Mouse (Mus musculus) fat pad, adult 2 months (tissue): ENCODE data around the gene Zfp664.

Experiments
- DNase-seq: peaks from one replicate; pipeline ENCODE4 v3.0.0-alpha.2; 2011; ENCODE audit warnings: low read depth, low spot score; ENCODE audit errors: extremely low read depth

Gene Zfp664

GRCm38 (mm10) chr5:124862013-124862866 lies at the start of gene Zfp664, which contains the start of gene Ccdc92:
Gene Zfp664, plus strand, starts transcription at chr5:124862691.
Gene Ccdc92, minus strand, starts transcription at chr5:124862424.
- DNase-seq: peak; percentile 50

- no peak for DNase-seq
Measured at GRCm38 (mm10) chr5:124814797-124815196, 47.7 kb upstream of the Zfp664 start.

- no peak for DNase-seq
Measured at GRCm38 (mm10) chr5:124817050-124817449, 45.4 kb upstream of the Zfp664 start.

GRCm38 (mm10) chr5:124822128-124822894 lies 40.2 kb upstream of the Zfp664 start:
- no peak for DNase-seq

- DNase-seq: no peak
Measured at GRCm38 (mm10) chr5:124830331-124830730, 32.2 kb upstream of the Zfp664 start.

GRCm38 (mm10) chr5:124835218-124835617 lies 27.3 kb upstream of the Zfp664 start:
- DNase-seq: no peak

- DNase-seq: no peak
Measured at GRCm38 (mm10) chr5:124836075-124836474, 26.4 kb upstream of the Zfp664 start.

GRCm38 (mm10) chr5:124836621-124837020 lies 25.9 kb upstream of the Zfp664 start:
- DNase-seq: no peak

GRCm38 (mm10) chr5:124840202-124840601 lies 22.3 kb upstream of the Zfp664 start:
- DNase-seq: no peak

- DNase-seq: peak; percentile 14
Measured at GRCm38 (mm10) chr5:124840669-124841068, 21.8 kb upstream of the Zfp664 start.

GRCm38 (mm10) chr5:124843386-124843785 lies 19.1 kb upstream of the Zfp664 start:
- DNase-seq: no peak

GRCm38 (mm10) chr5:124844929-124845328 lies 17.6 kb upstream of the Zfp664 start:
- no peak for DNase-seq

GRCm38 (mm10) chr5:124847014-124847413 lies 15.5 kb upstream of the Zfp664 start:
- DNase-seq: no peak

- no peak for DNase-seq
Measured at GRCm38 (mm10) chr5:124848994-124849393, 13.5 kb upstream of the Zfp664 start.

GRCm38 (mm10) chr5:124851572-124851971 lies 10.9 kb upstream of the Zfp664 start:
- no peak for DNase-seq

- DNase-seq: no peak
Measured at GRCm38 (mm10) chr5:124852294-124852693, 10.2 kb upstream of the Zfp664 start.

GRCm38 (mm10) chr5:124853079-124853478 lies 9.4 kb upstream of the Zfp664 start:
- DNase-seq: no peak

GRCm38 (mm10) chr5:124854202-124854601 lies 8.3 kb upstream of the Zfp664 start:
- DNase-seq: no peak

GRCm38 (mm10) chr5:124860013-124860412 lies 2.5 kb upstream of the Zfp664 start:
- no peak for DNase-seq

GRCm38 (mm10) chr5:124861463-124861862 lies 1.0 kb upstream of the Zfp664 start:
- DNase-seq: no peak

GRCm38 (mm10) chr5:124862871-124863741 lies 615 bp downstream of the Zfp664 start:
- no peak for DNase-seq
